Mouse (Mus musculus): ENCODE measurements at regions not wholly inside any gene's neighbourhood (a gene's known extent, or its start where the extent isn't known, plus 50 kb on each side); places are given as distances from the start of the nearest gene placed in this dataset.
A peak's percentile ranks its signal among the peaks of the same experiment; 100 is the strongest.
"Not testable (repeated sequence)": the region's sequence is repeated elsewhere in the genome, so short reads cannot be mapped to it uniquely, and the experiment has no call there.

DNA sequence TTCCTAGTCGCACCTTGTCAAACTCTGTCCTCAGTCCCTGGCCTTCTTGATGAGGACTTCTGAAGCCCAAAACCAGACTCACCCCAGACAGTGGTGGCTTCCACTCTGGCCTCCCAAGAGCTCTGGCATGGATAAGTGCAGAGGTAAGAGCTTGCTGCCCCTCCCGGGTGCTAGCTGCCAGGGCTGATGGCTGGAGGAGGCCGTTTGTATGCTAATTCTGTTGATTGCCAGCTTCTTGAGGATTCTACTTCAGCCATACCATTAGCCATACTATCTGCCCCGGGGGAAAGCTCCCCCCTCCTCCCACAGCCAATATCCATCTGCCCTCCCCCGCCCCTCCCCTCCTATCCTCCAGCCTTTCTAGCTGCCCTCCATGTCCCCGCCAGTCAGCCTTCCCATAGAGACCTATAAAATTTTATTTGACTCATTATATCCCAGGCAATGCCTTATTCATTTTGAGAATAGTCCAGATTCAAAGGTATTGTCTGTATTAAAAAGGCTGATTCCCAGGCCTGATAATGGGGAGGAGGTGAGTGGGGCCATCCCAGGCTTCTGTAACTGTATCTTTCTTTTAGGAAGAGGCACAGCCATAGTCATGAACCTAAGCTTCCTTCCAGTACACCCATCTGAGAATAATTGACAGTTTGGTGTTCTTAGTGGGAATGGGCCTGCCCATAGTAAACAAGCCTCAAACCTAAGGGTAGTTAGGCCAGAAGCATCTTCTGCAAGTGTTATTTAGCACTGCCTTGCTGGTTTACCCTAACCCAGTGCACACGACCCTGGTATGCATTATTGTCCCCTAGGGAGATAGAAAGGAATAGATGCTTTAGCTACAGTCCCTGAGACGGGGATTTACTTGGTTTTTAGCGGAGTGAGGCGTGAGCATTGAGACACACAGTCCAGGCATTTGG, 239.2 kb upstream of the 1700012A03Rik start:
- no peak for DNase-seq (ENCODE audit: low spot score in 2 of 2)

DNA sequence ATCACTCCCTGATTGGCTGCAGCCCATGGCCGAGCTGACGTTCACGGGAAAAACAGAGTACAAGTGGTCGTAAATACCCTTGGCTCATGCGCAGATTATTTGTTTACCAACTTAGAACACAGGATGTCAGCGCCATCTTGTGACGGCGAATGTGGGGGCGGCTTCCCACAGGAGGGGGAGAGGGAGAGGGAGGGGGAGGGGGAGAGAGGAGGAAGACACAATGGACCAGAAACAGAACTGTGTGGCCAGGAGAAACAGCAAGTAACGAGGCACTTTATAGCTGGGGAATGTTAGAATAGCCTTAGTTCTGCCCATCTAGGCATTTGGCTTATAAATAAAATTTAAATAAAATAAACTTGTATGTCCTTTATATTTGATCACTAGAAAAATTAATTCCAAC, 240.7 kb upstream of the Podxl start:
- not testable (repeated sequence) for DNase-seq (ENCODE audit: low spot score in 2 of 2)

DNA sequence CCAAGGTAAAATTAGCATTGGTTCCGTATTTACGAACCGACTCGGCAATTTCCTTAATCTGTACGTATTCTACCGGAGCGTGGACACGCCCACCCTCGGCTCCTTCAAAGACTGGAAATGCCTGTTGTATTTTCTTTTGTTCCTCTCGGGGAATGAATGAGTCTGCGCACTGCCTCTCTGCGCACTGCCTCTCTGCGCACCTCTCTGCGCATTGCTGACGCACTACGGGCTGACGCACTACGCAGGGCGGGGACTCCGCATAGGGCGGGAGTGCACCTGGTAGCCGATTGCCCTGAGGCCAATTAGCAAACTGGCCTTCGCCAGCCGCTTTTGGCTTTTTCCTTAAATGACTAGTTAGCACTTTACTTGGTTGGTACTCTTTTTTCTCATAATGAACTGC, 239.4 kb upstream of the Podxl start:
- peak in 1 of 2 experiments; percentile 9 for DNase-seq (ENCODE audit: low spot score in 2 of 2)

DNA sequence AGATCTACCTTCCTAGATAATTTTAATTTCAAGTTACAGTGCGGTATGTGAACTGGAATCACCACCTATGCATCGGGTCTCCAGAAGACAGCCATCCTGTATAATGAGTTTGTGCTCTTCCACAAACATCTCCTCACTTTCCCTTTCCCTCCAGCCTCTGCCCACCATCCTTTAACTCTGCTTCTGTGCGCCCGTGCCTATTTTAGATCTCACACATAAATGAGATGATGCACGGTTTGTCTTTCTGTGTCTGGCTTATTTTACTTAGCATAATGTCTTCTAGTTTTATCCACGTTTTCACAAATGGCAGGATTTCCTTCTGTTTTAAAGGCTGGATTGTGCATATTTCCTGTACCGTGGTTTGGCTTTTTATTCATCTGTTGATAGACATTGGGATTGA, 227.8 kb upstream of the Podxl start:
- no peak for DNase-seq (ENCODE audit: low spot score in 2 of 2)

DNA sequence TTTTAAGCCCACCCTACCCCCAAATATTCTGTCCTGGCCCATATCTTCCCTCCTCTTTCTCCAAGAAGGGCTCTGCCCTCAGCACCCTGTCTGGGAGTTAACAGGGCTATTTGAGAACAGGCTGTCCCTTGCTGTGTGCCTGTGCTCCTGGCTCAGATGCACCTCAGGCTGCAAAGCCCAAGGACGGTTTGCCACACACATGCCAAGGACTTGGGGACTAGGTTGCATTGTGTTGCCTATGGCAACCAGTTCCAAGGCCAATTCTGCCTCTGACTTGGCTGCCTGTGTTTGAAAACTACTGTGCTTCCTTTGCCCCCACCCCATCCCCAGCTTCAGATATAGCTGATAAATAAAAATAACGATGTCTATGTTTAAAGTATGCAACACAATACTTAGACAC, 227.1 kb upstream of the Podxl start:
- no peak for DNase-seq (ENCODE audit: low spot score in 2 of 2)

DNA sequence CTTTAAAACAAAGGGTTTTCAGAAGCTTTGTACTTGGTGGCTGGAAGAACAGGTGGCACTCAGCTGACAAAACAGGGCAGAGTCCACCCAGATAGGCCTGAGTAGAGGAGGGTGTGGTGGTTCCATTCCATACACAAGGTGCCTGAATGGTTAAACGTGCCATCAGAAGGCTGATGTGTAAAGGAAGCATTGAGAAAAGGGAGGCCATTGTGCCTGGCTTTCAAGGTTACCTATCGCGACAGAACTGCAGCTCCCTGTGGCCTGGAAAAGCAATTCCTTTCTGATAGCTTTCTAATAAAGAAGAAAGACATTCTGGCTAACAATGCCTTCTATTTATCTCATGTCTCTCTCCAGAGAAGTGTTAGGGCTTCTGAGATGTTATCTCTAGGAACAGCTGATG, 213.1 kb upstream of the Podxl start:
- DNase-seq (ENCODE audit: low spot score in 2 of 2), result no peak

DNA sequence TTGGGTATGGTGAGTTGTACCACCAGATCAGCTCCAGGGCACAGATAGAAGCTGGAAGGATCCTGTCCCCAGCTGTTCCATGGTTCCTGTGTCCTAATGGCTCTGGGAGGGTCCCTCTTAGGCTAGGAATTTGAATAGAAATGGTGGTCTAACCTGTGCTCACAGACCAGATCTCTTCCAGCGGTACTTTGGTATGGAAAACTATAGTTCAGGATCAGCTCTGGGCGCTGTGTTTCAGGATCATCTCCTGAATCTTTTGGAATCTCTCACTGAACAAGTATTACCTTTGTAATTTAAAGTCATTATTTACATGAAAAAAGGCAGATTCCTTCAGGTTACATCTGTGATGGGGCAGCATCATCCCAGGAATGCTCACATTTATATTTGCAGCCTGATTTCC, 208.1 kb upstream of the Podxl start:
- no peak for DNase-seq (ENCODE audit: low spot score in 2 of 2)

DNA sequence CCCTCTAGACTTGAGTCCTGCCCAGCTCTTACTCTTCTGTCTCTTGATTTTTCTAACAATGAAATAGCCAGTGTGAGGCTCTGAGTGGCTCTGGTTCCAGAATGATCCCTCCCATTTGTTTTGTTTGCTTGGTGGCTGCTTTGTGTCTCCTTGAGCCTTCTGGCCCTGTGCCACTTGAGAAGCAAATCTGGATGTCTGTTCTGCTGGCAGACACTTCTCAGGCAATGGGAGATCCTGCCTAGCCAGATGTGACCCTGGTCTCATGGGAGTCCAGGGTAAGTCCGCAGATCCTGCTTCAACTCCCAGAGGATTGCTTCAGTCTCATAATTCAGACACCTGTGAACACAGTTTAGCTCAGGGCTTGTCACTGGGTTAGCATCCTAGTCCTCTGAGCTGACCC, 181.8 kb upstream of the Podxl start:
- no peak for DNase-seq (ENCODE audit: low spot score in 2 of 2)

DNA sequence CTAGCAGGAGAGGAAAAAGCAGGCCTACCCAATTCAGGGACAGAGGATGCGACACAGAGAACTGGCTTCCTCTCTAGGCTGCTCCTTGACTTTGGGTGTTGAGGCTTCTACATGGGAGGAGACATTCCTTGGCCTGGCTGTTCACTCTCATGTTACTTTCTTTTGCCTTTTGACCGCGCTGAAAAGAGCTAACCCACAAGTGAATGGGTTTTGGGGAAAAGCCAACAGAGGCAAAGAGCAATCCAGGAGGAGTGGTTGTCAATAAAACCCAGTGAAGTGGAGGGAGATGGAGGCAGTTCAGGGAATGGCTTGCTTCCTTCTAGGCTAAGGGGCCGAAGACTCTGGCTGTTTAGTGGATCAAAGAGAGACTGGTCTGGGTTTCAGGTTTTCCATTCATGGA, 167.6 kb upstream of the Podxl start:
- no peak for DNase-seq (ENCODE audit: low spot score in 2 of 2)

DNA sequence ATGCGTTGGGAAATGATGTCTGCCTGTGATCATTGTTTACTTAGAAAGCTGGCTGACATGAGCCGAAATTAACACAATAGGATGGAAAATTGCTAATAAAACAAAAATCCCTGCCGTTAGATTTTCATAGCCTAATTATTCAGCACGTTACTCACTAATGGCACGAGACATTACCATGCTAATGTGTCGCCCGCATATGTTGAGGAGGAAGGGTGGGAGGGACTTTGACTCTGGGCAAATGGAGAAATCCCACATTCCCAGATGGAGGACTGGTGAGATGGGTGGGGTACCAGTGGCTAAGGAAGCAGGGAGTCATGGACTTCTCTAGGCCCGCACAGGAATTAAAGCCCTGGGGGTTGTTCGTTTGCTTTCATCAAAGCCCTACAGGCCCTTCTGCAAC, 155.8 kb upstream of the Podxl start:
- no peak for DNase-seq (ENCODE audit: low spot score in 2 of 2)

DNA sequence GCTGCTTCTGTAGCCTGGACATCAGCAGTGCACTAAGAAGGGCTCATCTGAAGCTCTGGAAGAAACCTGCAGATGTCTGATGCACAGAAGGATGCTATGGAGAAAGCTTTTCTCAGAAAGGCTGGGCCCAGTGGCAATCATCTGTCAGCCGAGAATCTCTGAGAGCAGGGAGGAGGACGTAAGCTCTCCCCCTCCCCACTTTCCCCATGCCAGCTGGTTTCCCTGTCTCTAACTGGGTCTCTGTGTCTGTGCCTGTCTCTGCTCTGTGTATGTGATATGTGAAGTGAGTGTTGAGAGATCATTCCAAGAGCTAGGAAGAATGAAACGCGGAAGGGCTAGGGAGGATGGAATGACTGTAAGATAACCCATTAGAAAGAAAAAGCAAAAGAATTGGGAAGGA, 155.1 kb upstream of the Podxl start:
- no peak for DNase-seq (ENCODE audit: low spot score in 2 of 2)

DNA sequence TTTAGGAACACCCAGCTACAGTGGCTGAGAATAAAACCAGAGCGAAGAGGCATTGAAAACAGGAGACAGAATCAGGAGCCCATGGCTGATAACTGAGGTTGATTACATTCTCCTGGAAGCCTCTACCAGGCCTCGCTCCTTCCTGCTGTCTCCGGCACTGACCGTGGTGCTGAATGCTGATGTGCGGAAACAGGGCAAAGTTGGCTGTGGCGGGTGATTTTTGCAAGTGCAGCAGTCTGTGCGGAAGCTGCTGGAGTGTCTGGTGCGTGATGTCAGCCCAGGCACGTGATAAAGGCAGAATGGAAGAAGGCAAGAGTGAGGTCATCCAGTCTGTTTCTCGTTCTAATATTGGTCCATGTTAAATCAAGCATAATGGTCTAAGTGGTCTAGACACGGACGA, 153.8 kb upstream of the Podxl start:
- no peak for DNase-seq (ENCODE audit: low spot score in 2 of 2)

DNA sequence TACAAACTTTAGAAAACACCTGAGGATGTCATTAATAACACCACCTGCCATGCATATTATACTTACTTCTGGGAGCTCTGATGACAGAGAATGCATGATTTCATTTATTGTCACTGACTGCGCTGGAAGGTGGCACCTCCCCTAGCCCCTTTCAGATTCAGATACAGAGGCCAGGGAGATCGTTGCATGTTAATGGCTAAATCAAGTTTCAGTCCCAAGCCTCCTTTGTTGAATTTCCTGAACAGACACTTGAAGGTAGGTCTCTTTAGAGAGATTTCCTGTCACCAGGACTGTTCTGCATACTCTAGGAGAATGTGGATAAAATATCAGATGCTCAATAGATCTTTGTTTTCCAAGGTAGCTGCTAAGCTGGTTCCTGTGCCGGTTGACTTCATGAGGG, 143.5 kb upstream of the Podxl start:
- DNase-seq (ENCODE audit: low spot score in 2 of 2), result no peak

DNA sequence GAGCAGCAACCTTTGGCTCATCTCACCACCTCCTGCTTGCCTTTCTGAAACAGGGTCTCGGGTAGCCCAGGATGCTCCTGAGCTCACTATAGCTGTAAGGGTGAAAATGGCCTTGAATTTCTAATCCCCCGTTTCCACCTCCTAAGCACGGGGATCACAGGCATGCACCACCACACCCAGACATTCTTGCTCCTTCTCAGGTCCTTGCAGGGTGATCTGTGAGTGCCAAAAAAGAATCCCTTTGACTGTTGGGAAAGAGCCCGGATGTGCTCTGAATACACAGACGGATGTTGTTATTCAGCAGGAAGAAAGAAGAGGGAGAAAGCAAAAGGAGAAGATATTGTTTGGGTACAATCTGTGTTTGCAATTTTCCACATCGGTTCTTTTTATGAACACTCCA, 140.4 kb upstream of the Podxl start:
- DNase-seq (ENCODE audit: low spot score in 2 of 2), result no peak

DNA sequence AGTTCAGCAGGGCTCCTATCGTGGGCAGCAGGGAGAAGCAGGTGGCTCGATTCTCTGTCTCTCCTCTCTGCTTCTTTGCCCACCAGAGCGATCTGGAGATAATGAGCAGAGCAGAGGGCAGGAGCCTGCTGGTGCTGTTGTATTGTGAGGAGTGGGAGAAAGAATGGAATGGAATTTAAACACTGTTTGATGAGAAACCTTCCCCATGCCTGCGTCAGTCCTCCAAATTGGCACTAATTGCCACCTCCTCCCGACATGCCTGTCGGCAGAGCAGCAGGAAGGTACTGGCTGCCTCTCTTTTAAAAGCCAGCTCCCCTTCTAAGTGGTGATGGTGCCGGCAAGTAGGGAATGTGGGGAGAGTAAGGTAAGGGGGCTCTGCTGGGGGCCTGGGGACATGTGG, 139.2 kb upstream of the Podxl start:
- DNase-seq (ENCODE audit: low spot score in 2 of 2), result no peak

DNA sequence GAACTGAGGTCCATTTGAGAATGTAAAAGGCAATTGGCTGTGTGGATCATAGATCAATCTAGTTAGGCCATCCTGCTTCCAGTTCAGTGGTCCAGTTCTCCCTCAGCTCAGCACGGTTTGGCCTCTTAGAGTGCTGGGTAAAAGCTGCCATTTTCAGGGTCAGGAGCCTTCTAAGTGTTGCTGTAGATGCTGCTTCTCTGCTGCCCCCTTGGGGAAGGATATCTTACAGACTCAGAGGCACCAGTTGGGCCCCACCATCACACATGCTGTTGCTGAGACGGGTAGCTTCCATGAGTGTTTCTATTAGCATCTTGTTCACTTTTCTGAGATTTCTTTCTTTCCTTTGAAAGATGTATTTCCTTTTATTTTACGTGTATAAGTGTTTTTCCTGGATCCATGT, 132.1 kb upstream of the Podxl start:
- no peak for DNase-seq (ENCODE audit: low spot score in 2 of 2)

DNA sequence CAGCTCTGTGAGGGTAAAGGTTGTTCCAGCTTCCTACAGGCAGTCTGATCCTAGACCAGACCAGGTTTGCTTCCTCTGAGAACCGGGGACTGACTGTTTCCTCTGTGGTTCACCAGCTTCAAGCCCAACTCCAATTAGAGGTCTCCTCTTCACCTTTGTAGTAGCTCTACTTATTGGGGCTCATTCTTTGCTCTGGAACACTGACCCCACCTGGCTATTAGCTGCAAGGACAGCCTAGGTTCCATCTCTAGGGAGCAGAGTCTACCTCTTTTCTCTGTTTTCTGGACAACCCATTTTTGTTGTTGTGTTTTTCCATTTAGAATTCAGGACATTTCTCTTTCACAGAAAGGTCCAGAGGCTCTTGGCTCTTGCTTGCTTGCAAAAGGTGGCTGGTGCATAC, 129.3 kb upstream of the Podxl start:
- no peak for DNase-seq (ENCODE audit: low spot score in 2 of 2)

DNA sequence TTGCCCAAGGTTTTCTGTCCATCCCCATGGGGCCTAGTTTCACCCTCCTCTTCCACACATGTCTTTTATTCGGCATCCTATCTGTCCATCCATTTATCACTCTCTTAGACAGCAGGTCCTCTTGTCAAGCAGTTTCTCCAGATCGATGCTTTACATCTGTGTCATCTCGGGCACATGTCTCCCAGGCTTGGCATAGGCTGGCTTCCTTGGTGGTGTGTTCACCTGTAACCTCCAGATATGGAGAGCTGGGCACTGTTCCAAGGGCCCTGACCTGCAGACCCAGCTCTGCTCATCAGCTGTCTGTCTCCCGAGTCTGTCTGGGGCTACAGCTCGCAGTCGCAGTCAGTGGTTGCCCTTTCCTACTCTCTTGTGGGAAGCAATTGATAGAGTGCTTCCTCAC, 128.2 kb upstream of the Podxl start:
- DNase-seq (ENCODE audit: low spot score in 2 of 2), result no peak

DNA sequence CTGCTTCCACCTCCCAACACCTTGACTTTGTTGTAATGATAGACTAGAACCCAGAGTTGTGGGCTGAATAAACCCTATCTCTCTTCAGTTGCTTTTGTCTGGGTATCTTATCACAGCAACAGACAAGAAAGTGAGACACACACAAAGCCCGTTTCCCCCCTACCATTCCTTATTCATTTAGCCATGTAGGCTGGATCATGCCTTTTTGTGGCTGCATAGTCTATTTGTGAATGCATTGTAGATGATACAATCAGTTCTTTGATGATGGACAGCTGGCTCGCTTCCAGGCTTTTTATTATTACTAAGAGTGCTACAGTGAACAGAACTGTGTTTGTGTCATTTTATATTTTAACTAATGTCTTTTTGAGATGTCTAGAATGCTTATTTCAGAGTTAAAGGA, 116.3 kb upstream of the Podxl start:
- no peak for DNase-seq (ENCODE audit: low spot score in 2 of 2)

DNA sequence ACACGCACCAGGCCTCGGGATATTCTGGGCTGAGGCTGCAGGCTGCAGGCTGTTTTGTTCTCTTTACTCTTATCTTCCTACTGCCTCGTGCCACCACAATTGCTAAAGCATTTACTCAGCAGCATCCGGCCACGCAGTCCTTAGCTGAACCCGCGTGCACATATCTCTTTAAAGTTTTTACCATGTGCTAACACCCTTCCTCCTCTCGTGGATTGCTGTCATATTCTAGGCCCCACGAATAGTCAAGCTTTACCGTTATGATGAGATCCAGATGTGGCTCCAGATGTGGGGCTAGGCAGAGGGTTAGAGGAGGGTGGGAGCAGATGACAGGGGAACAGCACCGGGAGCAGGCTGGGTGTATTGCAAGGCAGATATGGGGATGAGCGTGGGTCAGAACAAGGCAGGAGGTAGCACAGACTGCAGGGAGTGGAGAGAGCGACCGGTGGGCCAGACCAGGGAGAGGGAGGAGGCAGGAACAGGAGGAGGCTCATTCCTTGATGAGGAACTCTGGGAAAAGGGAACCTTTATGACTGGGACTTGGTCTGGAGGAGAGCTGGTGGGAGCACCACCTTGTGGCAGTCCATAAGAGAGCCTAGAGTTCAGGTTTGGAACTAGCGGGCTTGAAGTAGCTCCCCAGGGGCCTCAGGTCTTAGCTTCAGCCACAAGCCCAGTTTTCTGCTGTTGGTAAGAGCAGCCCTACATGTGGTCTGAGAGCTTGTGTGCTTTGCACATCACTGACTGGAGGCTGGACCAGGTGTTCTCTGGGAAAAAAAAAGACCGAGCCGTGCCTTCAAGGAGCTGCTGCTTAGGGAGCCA, 102.1 kb upstream of the Podxl start:
- no peak for DNase-seq (ENCODE audit: low spot score in 2 of 2)

DNA sequence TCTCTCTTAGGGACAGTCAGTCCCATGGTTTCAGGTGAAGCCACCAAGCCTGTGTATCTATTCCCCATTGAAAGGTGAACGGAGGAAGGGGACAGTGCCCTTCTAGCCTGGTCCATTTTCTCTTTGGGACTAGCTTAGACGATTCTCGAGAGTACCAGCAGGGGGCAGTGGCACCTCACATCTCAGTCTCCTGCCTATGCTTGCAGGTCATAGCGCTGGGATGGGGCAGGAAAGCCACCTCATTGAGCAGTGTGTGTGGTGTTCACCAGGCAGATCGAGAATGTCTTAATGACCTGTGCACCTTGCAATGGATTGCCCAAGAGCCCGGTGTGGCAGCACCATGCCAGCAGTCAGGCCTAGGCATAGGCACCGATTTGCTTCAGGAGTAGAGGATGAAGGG, 100.7 kb upstream of the Podxl start:
- peak in 1 of 2 experiments; percentile 39 for DNase-seq (ENCODE audit: low spot score in 2 of 2)

DNA sequence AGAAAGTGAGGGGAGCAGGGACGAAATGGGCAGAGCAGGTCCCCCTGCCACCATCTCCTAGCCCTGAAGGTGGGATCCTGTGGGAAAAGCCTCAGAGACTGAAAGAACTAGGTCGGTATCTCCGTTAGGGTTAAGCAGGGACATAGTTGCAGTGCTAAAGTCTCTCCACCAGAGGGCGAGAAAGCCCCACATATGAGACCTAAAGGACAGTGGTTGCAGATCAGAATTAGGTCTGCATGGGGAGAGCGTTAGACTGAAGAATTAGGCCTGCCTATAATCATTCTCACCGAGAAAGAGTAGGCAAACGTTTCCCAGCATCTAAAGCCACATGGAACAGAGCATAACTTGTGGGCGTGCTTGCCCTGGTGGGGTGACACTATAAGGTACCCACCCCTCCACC, 97.0 kb upstream of the Podxl start:
- DNase-seq (ENCODE audit: low spot score in 2 of 2), result peak in 1 of 2 experiments; percentile 46

DNA sequence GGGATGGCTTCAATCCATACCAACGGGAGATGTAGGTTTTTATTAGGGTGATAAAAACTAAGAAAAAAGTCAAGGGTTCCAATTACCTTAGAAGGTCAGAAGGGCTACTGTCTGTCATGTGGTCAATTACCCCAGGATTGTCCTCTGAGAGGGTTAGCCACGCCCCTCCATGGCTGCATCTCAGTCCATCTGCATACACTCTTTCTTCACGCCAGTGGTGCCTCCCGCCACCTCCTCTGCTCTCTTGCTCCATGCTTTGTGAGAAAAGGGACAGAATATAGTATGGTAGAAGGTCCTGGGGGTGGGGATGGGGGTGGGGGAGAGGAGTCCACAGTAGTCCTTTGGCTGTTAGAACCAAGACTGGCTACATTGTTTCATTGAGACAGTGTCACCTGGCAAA, 96.1 kb upstream of the Podxl start:
- DNase-seq (ENCODE audit: low spot score in 2 of 2), result no peak

Data from heart, adult 9 months (tissue).